Mouse (Mus musculus) liver, adult (tissue): Measurements from ENCODE around the gene Baz2b.

Experiments
- GATA4 ChIP-seq: IDR thresholded peaks from 2 replicates; pipeline ENCODE4 v1.6.1; 2014; ENCODE audit warnings: mild to moderate bottlenecking, low read length; ENCODE audit not compliant: insufficient replicate concordance

The Baz2b gene

GRCm38 (mm10) chr2:60030991-60031390 is 178.6 kb downstream of the Baz2b start:
- TF ChIP-seq GATA4 = no peak

GRCm38 (mm10) chr2:60029020-60029419 is 180.6 kb downstream of the Baz2b start:
- no peak for TF ChIP-seq GATA4

- TF ChIP-seq GATA4 = no peak
Measured at GRCm38 (mm10) chr2:60027166-60027565, 182.5 kb downstream of the Baz2b start.

- TF ChIP-seq GATA4 = no peak
Measured at GRCm38 (mm10) chr2:60026554-60026953, 183.1 kb downstream of the Baz2b start.

GRCm38 (mm10) chr2:60023777-60024176 is 185.9 kb downstream of the Baz2b start:
- no peak for TF ChIP-seq GATA4

GRCm38 (mm10) chr2:60021556-60021955 is 188.1 kb downstream of the Baz2b start:
- no peak for TF ChIP-seq GATA4

- TF ChIP-seq GATA4 = no peak
Measured at GRCm38 (mm10) chr2:60021138-60021537, 188.5 kb downstream of the Baz2b start.

- TF ChIP-seq GATA4 = no peak
Measured at GRCm38 (mm10) chr2:60019546-60020250, 189.9 kb downstream of the Baz2b start.

- TF ChIP-seq GATA4 = no peak
Measured at GRCm38 (mm10) chr2:60018875-60019501, 190.7 kb downstream of the Baz2b start.

GRCm38 (mm10) chr2:60011526-60011925 is 198.1 kb downstream of the Baz2b start:
- TF ChIP-seq GATA4 = no peak

GRCm38 (mm10) chr2:60003665-60004045 is 206.0 kb downstream of the Baz2b start:
- TF ChIP-seq GATA4 = no peak

GRCm38 (mm10) chr2:60003038-60003664 is 206.5 kb downstream of the Baz2b start:
- TF ChIP-seq GATA4 = no peak

- TF ChIP-seq GATA4 = no peak
Measured at GRCm38 (mm10) chr2:60000268-60000667, 209.4 kb downstream of the Baz2b start.

GRCm38 (mm10) chr2:59997479-59998228 is 212.0 kb downstream of the Baz2b start:
- no peak for TF ChIP-seq GATA4

- no peak for TF ChIP-seq GATA4
Measured at GRCm38 (mm10) chr2:59996911-59997310, 212.7 kb downstream of the Baz2b start.

GRCm38 (mm10) chr2:59993190-59993535 is 216.5 kb downstream of the Baz2b start:
- no peak for TF ChIP-seq GATA4
